Mouse (Mus musculus) G1E (cell line): Measurements from ENCODE around the gene Tekt2. TPM values are rescaled to one million over a fixed set of nuclear protein-coding genes. Genes with fewer than 3 reads are reported as not detected.

ENCODE experiments used
- ATAC-seq: 2 replicates; pipeline ENCODE4 v1.8.0; 2016; ENCODE audit warnings: mild to moderate bottlenecking; ENCODE audit not compliant: insufficient number of reproducible peaks, poor library complexity, low FRiP score, severe bottlenecking; ENCODE audit errors: extremely low read depth
- DNase-seq: peaks from one replicate; pipeline ENCODE4 v3.0.0; 2012; ENCODE audit warnings: low spot score
- H3K27me3 ChIP-seq: 2 replicates; pipeline ENCODE4 v1.6.1; 2012; ENCODE audit warnings: mild to moderate bottlenecking, low read length, inconsistent platforms; ENCODE audit not compliant: insufficient read depth
- H3K36me3 ChIP-seq: replicated peaks from 2 replicates; pipeline ENCODE3; 2012; ENCODE audit warnings: mild to moderate bottlenecking, inconsistent platforms
- H3K4me1 ChIP-seq: 2 replicates; pipeline ENCODE4 v1.6.1; 2012; ENCODE audit warnings: low read depth, low read length, inconsistent platforms, mixed read lengths; ENCODE audit not compliant: insufficient read depth
- H3K4me3 ChIP-seq: 2 replicates; pipeline ENCODE4 v1.5.1; 2012; ENCODE audit warnings: low read depth, mild to moderate bottlenecking, inconsistent platforms, low read length, moderate library complexity, mixed read lengths
- H3K9me3 ChIP-seq: replicated peaks from 2 replicates; pipeline ENCODE4 v1.6.1; 2012; ENCODE audit warnings: inconsistent platforms
- CTCF ChIP-seq: IDR thresholded peaks from 2 replicates; pipeline ENCODE4 v1.5.1; 2012; ENCODE audit warnings: low read depth, low read length, inconsistent platforms, mixed read lengths
- GATA1 ChIP-seq: IDR thresholded peaks from 2 replicates; pipeline ENCODE4 v1.6.1; 2012; ENCODE audit warnings: borderline replicate concordance, low read length, inconsistent platforms, mixed read lengths
- GATA2 ChIP-seq: IDR thresholded peaks from 2 replicates; pipeline ENCODE4 v1.6.1; 2012; ENCODE audit warnings: low read depth, low read length, inconsistent platforms, borderline replicate concordance
- POLR2AphosphoS5 ChIP-seq: IDR thresholded peaks from 2 replicates; pipeline ENCODE4 v1.6.1; 2012; ENCODE audit warnings: low read depth, low read length, inconsistent platforms; ENCODE audit not compliant: insufficient replicate concordance
- TAL1 ChIP-seq: conservative IDR thresholded peaks from 2 replicates; pipeline ENCODE4 v1.6.1; 2012; ENCODE audit warnings: low read depth, low read length, inconsistent platforms, mixed read lengths
- polyA plus RNA-seq: library from polyadenylated mRNA; stranded (reverse); fragments of >175 nt; gene quantifications from 2 replicates; pipeline ENCODE4 v1.2.3, GENCODE M21; 2012
- total RNA-seq, 2 experiments: library from RNA; stranded (forward) in 1 of 2; stranded (reverse) in 1 of 2; fragments of 200-1000 nt in 1 of 2; fragments of >200 nt in 1 of 2; fragmentation: Nextera tagmentation in 1 of 2; gene quantifications; 2 replicates each; pipeline ENCODE4 v1.2.3; 2014 to 2017

The Tekt2 gene
- total and polyA plus RNA-seq, 3 experiments, result 0.16 TPM; not detected in 2

DNA sequence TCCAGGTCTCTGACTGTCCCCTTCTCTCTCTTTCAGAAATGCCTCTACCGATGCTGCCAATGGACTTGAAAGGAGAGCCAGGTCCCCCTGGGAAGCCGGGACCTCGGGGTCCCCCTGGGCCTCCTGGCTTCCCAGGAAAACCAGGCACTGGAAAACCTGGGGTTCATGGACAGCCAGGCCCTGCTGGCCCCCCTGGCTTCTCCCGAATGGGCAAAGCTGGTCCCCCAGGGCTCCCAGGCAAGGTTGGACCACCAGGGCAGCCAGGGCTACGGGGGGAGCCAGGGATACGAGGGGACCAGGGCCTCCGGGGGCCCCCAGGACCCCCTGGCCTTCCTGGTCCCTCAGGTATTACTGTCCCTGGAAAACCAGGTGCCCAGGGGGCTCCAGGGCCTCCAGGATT lies 15.1 kb downstream of the Tekt2 start:
- H3K4me1 ChIP-seq, result peaks cover 4% of the 10 kb centered on the region; the same call in 1 of the 2 replicates
- H3K27me3 ChIP-seq, result peaks cover 17% of the 10 kb centered on the region
- H3K36me3 ChIP-seq, result peaks cover 18% of the 10 kb centered on the region
- peaks cover 5% of the 10 kb centered on the region for H3K9me3 ChIP-seq
- DNase-seq (no peak), ATAC-seq (no peak)
- no peak for TF ChIP-seq CTCF
- TF ChIP-seq POLR2AphosphoS5, result no peak
- TF ChIP-seq GATA1, result no peak
- no peak for TF ChIP-seq GATA2
- no peak for TF ChIP-seq TAL1
- H3K4me3 ChIP-seq, result no peak overlapping the region

DNA sequence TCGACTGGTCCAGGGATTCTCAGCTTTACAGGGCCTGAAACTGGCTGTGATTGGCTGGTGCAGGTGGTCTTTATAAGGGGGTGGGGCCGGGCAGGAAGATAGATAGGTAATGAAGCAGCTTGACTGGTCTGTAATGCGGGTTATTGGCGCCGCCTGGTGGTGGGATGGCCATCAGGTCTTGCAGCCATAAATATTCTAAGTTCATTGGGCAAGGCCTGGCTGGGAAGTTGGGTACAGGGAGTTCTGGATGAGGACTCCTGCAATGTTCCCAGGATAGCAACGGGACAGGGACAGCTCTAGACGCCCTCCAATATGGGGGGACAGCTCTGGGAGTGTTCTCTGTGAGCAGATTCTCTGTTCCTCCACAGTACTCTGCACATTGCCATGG lies 15.6 kb downstream of the Tekt2 start:
- Histone ChIP-seq H3K9me3 (peaks cover 5% of the 10 kb centered on the region), H3K27me3 (peaks cover 18% of the 10 kb centered on the region), H3K4me1 (peaks cover 4% of the 10 kb centered on the region; the same call in 1 of the 2 replicates), H3K4me3 (no peak overlapping the region), H3K36me3 (peaks cover 15% of the 10 kb centered on the region)
- ATAC-seq, result no peak; the same call in 1 of the 2 replicates
- TF ChIP-seq CTCF (peak; percentile 64), TAL1 (no peak)
- DNase-seq, result peak; percentile 58

DNA sequence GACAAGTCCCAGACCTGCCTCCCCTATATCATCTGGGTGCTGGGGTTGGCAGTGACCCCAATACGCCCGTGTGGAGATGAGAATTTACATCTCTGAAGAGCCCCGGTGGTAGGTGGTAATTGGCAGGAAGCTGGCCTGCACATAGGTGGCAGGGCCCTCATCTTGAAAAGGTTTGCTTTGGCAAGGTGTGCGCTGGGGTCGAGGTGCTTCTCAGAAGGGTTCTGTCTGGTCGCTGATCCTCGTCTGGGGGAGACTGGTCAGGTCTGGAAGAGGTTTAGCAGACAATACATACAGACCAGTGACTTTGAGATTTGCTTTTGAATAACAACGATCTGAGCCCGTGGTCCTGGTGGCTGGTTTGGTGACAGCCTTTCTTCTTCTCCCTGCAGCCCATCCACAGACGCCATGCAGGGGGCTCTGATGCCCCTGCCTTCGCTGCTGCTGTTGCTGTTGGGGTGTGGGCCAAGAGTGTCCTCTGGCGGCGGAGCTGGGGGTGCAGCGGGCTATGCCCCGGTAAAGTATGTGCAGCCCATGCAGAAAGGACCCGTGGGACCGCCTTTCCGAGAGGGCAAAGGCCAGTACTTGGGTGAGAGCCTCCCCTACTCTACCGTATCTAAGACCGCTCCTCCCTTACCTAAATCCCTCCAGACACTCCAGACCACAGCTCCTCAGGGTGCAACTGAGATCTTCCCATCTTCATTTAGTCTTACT lies 16.1 kb downstream of the Tekt2 start:
- H3K4me1 ChIP-seq, result peaks cover 4% of the 10 kb centered on the region; the same call in 1 of the 2 replicates
- ATAC-seq (no peak), DNase-seq (no peak)
- no peak overlapping the region for H3K4me3 ChIP-seq
- H3K27me3 ChIP-seq, result peaks cover 20% of the 10 kb centered on the region
- no peak for TF ChIP-seq GATA2
- no peak for TF ChIP-seq POLR2AphosphoS5
- no peak for TF ChIP-seq TAL1
- TF ChIP-seq CTCF, result no peak
- no peak for TF ChIP-seq GATA1
- H3K36me3 ChIP-seq, result peaks cover 9% of the 10 kb centered on the region
- H3K9me3 ChIP-seq, result peaks cover 5% of the 10 kb centered on the region

GRCm38 (mm10) chr4:126306827-126307226 lies 18.7 kb downstream of the Tekt2 start:
- H3K36me3 ChIP-seq, result no peaks in the 10 kb centered on the region
- H3K4me1 ChIP-seq, result peaks cover 4% of the 10 kb centered on the region; the same call in 1 of the 2 replicates
- ATAC-seq, result no peak
- H3K27me3 ChIP-seq, result peaks cover 34% of the 10 kb centered on the region
- DNase-seq, result no peak
- H3K9me3 ChIP-seq, result peaks cover 5% of the 10 kb centered on the region
- no peak for TF ChIP-seq TAL1
- no peak for TF ChIP-seq GATA1
- TF ChIP-seq POLR2AphosphoS5, result no peak
- no peak overlapping the region for H3K4me3 ChIP-seq

- peaks cover 42% of the 10 kb centered on the region for H3K27me3 ChIP-seq
- H3K4me3 ChIP-seq, result no peak overlapping the region
- peaks cover 5% of the 10 kb centered on the region; the same call in 1 of the 2 replicates for H3K4me1 ChIP-seq
- TF ChIP-seq GATA1 (no peak), GATA2 (no peak), CTCF (no peak), POLR2AphosphoS5 (no peak), TAL1 (no peak)
- no peaks in the 10 kb centered on the region for H3K36me3 ChIP-seq
- ATAC-seq (no peak), DNase-seq (no peak)
- peaks cover 5% of the 10 kb centered on the region for H3K9me3 ChIP-seq
These were observed 19.4 kb downstream of the Tekt2 start for GRCm38 (mm10) chr4:126306058-126306457.

DNA sequence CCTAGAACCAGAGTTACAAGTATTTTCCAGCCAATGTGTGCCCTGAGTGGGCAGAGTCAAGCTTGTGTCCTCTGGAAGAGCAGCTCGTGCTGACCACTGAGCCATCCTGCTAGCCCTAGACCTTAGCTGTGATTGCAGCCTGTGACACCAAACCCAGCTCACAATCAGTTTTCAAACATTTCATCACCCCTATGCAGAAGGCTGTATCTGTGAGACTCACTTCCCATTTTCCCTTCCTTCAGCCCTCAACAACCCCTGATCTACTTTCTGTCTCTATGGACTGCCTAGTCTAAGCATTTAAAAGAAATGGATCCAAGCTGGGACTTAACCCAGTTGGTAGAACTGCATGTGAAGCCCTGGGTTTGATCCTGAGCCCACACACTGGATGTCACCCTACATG lies 20.1 kb downstream of the Tekt2 start:
- peaks cover 5% of the 10 kb centered on the region for H3K9me3 ChIP-seq
- ATAC-seq (no peak), DNase-seq (no peak)
- H3K4me1 ChIP-seq, result peaks cover 7% of the 10 kb centered on the region; the same call in 1 of the 2 replicates
- peaks cover 48% of the 10 kb centered on the region for H3K27me3 ChIP-seq
- no peak for TF ChIP-seq GATA2
- TF ChIP-seq POLR2AphosphoS5, result no peak
- no peak for TF ChIP-seq CTCF
- TF ChIP-seq GATA1, result no peak
- H3K36me3 ChIP-seq, result no peaks in the 10 kb centered on the region
- H3K4me3 ChIP-seq, result no peak overlapping the region
